Mouse (Mus musculus) embryonic facial prominence, embryonic 11.5 days (tissue): ENCODE results near the gene Klhl29. TPM values are rescaled to one million over a fixed set of nuclear protein-coding genes. Genes with fewer than 3 reads are reported as not detected.

Source experiments
- ATAC-seq: fragments of 200-750 bp; cut with Nextera tagmentation; replicated peaks from 2 replicates; pipeline ENCODE4 v1.8.0; 2017; ENCODE audit warnings: low read depth; ENCODE audit not compliant: insufficient number of reproducible peaks, low FRiP score, low TSS enrichment
- DNase-seq: peaks from one replicate; pipeline ENCODE4 v3.0.0-alpha.2; 2015; ENCODE audit warnings: low spot score
- H3K27ac ChIP-seq: fragments of 300-500 bp; sonication (generic); replicated peaks from 2 replicates; pipeline ENCODE4 v1.5.1; 2014; ENCODE audit warnings: mild to moderate bottlenecking, low read depth, low read length, control low read depth
- H3K27me3 ChIP-seq: fragments of 300-500 bp; sonication (generic); 2 replicates; pipeline ENCODE4 v1.6.1; 2014; ENCODE audit warnings: mild to moderate bottlenecking, low read length, moderate library complexity, mixed read lengths; ENCODE audit not compliant: control insufficient read depth, insufficient read depth
- H3K36me3 ChIP-seq: fragments of 300-500 bp; sonication (generic); replicated peaks from 2 replicates; pipeline ENCODE4 v1.6.1; 2014; ENCODE audit warnings: low read depth, mild to moderate bottlenecking, low read length, moderate library complexity, mixed read lengths; ENCODE audit not compliant: control insufficient read depth, insufficient read depth
- H3K4me1 ChIP-seq: fragments of 300-500 bp; sonication (generic); 2 replicates; pipeline ENCODE4 v1.6.1; 2014; ENCODE audit warnings: low read length, mixed read lengths; ENCODE audit not compliant: control insufficient read depth, insufficient read depth
- H3K4me2 ChIP-seq: fragments of 300-500 bp; sonication (generic); 2 replicates; pipeline ENCODE4 v1.6.1; 2014; ENCODE audit warnings: low read depth, mild to moderate bottlenecking, control low read depth, low read length, moderate library complexity
- H3K4me3 ChIP-seq: fragments of 300-500 bp; sonication (generic); 2 replicates; pipeline ENCODE4 v1.5.1; 2014; ENCODE audit warnings: low read depth, low read length, control low read depth
- H3K9ac ChIP-seq: fragments of 300-500 bp; sonication (generic); replicated peaks from 2 replicates; pipeline ENCODE4 v1.6.1; 2014; ENCODE audit warnings: mild to moderate bottlenecking, control low read depth, low read length
- H3K9me3 ChIP-seq: fragments of 300-500 bp; sonication (generic); replicated peaks from 2 replicates; pipeline ENCODE4 v1.6.1; 2016; ENCODE audit warnings: mild to moderate bottlenecking, low read length, inconsistent platforms, mixed read lengths; ENCODE audit not compliant: control insufficient read depth
- WGBS: fragments of 180-500 bp; shearing (Covaris S2); extraction: QIAGEN DNeasy Blood & Tissue Kit; methylation state at CpG from one replicate; pipeline ENCODE4 v1.1.7; 2014; 5-methylcytosine and 5-hydroxymethylcytosine counted together
- polyA plus RNA-seq: library from polyadenylated mRNA; unstranded; fragments of >200 nt; fragmentation: Nextera tagmentation; extraction: Ambion mirVana; gene quantifications from 2 replicates; pipeline ENCODE4 v1.2.1, GENCODE M21; 2014

Klhl29 gene
- polyA plus RNA-seq, 1 experiment from 2014 or later, result 1.9 TPM

GRCm38 (mm10) chr12:5373641-5374195 lies 1.8 kb downstream of the Klhl29 start:
- Histone ChIP-seq H3K27ac (no peak overlapping the region), H3K9ac (peak overlapping the region; percentile 68), H3K4me3 (peak overlapping the region; percentile 58), H3K4me2 (peak overlapping the region; percentile 99), H3K4me1 (peaks cover 2% of the 10 kb centered on the region; the same call in 1 of the 2 replicates), H3K9me3 (no peaks in the 10 kb centered on the region), H3K36me3 (no peaks in the 10 kb centered on the region), H3K27me3 (no peaks in the 10 kb centered on the region)
- DNase-seq, result peak; percentile 58
- 0% methylated on average over 42 of the region's 42 CpGs for WGBS
- no peak for ATAC-seq

GRCm38 (mm10) chr12:5369396-5369795 lies 6.1 kb downstream of the Klhl29 start:
- Histone ChIP-seq H3K4me1 (no peaks in the 10 kb centered on the region), H3K27me3 (no peaks in the 10 kb centered on the region), H3K4me2 (no peak overlapping the region), H3K9ac (no peak overlapping the region), H3K9me3 (no peaks in the 10 kb centered on the region), H3K4me3 (no peak overlapping the region), H3K36me3 (no peaks in the 10 kb centered on the region), H3K27ac (no peak overlapping the region)
- no peak for ATAC-seq
- DNase-seq, result no peak
- 87% methylated on average over 4 of the region's 4 CpGs for WGBS

- DNase-seq, result no peak
- no peak overlapping the region for H3K27ac ChIP-seq
- H3K4me3 ChIP-seq, result no peak overlapping the region
- H3K9me3 ChIP-seq, result no peaks in the 10 kb centered on the region
- H3K4me2 ChIP-seq, result no peak overlapping the region
- WGBS, result 88% methylated on average over 3 of the region's 3 CpGs
- H3K9ac ChIP-seq, result no peak overlapping the region
- H3K4me1 ChIP-seq, result no peaks in the 10 kb centered on the region
- no peak for ATAC-seq
- no peaks in the 10 kb centered on the region for H3K36me3 ChIP-seq
- H3K27me3 ChIP-seq, result no peaks in the 10 kb centered on the region
Measured at GRCm38 (mm10) chr12:5364836-5365235, 10.6 kb downstream of the Klhl29 start.

GRCm38 (mm10) chr12:5363961-5364634 lies 11.4 kb downstream of the Klhl29 start:
- H3K27ac ChIP-seq, result no peak overlapping the region
- H3K4me1 ChIP-seq, result no peaks in the 10 kb centered on the region
- H3K36me3 ChIP-seq, result no peaks in the 10 kb centered on the region
- H3K9ac ChIP-seq, result no peak overlapping the region
- no peaks in the 10 kb centered on the region for H3K27me3 ChIP-seq
- H3K4me2 ChIP-seq, result no peak overlapping the region
- DNase-seq (no peak), ATAC-seq (no peak)
- H3K4me3 ChIP-seq, result no peak overlapping the region
- 90% methylated on average over 17 of the region's 17 CpGs for WGBS
- no peaks in the 10 kb centered on the region for H3K9me3 ChIP-seq

GRCm38 (mm10) chr12:5359065-5359464 lies 16.4 kb downstream of the Klhl29 start:
- Histone ChIP-seq H3K4me3 (no peak overlapping the region), H3K9me3 (no peaks in the 10 kb centered on the region), H3K27me3 (no peaks in the 10 kb centered on the region), H3K4me2 (no peak overlapping the region), H3K4me1 (no peaks in the 10 kb centered on the region), H3K27ac (no peak overlapping the region), H3K9ac (no peak overlapping the region), H3K36me3 (no peaks in the 10 kb centered on the region)
- DNase-seq (peak; percentile 26), ATAC-seq (no peak)
- 57% methylated on average over 5 of the region's 5 CpGs for WGBS

GRCm38 (mm10) chr12:5358497-5358896 lies 17.0 kb downstream of the Klhl29 start:
- Histone ChIP-seq H3K4me3 (no peak overlapping the region), H3K27ac (no peak overlapping the region), H3K4me2 (no peak overlapping the region), H3K9me3 (no peaks in the 10 kb centered on the region), H3K36me3 (no peaks in the 10 kb centered on the region), H3K4me1 (no peaks in the 10 kb centered on the region), H3K9ac (no peak overlapping the region), H3K27me3 (no peaks in the 10 kb centered on the region)
- WGBS, result 61% methylated on average over 6 of the region's 6 CpGs
- ATAC-seq (no peak), DNase-seq (no peak)

DNA sequence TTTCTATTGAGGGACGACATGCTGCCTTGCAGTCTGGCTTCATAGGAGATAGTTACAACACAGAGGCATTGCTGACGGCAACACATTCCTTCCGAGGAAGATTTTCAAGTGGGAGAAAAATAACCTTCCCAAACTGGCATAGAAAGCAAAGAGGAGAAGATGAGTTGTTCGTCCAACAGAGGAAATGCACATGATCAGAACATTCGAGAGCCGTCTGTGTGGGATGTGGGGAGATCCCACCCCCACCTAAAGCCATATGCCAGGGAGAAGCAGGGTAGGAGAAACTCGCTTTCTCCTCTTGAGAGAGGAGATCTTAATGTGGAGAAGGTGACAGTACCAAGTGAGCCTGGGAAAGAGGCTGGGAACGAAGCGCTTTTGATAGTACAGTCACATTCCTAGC lies 22.1 kb downstream of the Klhl29 start:
- no peak overlapping the region for H3K4me3 ChIP-seq
- DNase-seq, result no peak
- H3K4me1 ChIP-seq, result no peaks in the 10 kb centered on the region
- ATAC-seq, result no peak
- H3K9me3 ChIP-seq, result no peaks in the 10 kb centered on the region
- no peaks in the 10 kb centered on the region for H3K27me3 ChIP-seq
- H3K36me3 ChIP-seq, result no peaks in the 10 kb centered on the region
- no peak overlapping the region for H3K9ac ChIP-seq
- WGBS, result 87% methylated on average over 9 of the region's 9 CpGs
- H3K27ac ChIP-seq, result no peak overlapping the region
- no peak overlapping the region for H3K4me2 ChIP-seq

DNA sequence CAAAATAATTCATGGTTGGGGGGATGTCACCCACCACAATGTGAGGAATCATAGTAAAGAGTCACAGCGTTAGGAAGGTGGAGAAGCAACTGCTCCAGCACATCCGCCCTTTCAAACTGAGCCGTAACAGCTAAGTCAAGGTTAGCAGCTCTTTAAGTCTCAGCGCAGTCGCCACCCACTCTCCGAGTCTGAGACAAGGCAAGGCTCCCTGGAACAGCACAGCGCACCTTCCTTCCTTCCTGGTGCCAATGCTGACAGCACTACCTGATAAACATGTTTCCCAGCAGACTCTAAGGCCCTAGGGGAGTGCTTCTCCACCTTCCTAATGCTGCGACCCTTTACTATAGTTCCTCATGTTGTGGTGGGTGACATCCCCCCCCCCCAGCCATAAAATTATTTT lies 22.7 kb downstream of the Klhl29 start:
- no peak for ATAC-seq

More for the DNA sequence above, 22.7 kb downstream of the Klhl29 start:
- Histone ChIP-seq H3K4me3 (no peak overlapping the region), H3K4me1 (no peaks in the 10 kb centered on the region), H3K9me3 (no peaks in the 10 kb centered on the region), H3K9ac (no peak overlapping the region), H3K27me3 (no peaks in the 10 kb centered on the region), H3K27ac (no peak overlapping the region), H3K4me2 (no peak overlapping the region), H3K36me3 (no peaks in the 10 kb centered on the region)
- DNase-seq, result no peak
- WGBS, result 94% methylated on average over 8 of the region's 8 CpGs
